8 mouse cellular contexts compared by ENCODE assay signal in genomic region chr4:140701716-140702561, GRCm38 (mm10). TPM values are rescaled to one million over a fixed set of nuclear protein-coding genes. Genes with fewer than 3 reads are reported as not detected.
DNase-seq lines count a peak whose midpoint lies in the region; ATAC-seq and TF ChIP-seq lines count a peak whose summit lies in the region.

No protein-coding gene starts in this region.

- peak overlapping the region; percentile 75 for H3K4me2 ChIP-seq in heart, embryonic 11.5 days
- peak overlapping the region; percentile 85 for H3K4me2 ChIP-seq in midbrain, embryonic 13.5 days (replicated peaks)

- H3K36me3 ChIP-seq in heart, embryonic 11.5 days (ENCODE audit: control insufficient read depth, insufficient read depth, low read length) = 0 out of 2 replicates have a peak, but pooled peaks cover 4% of the 10 kb centered on the region
- peaks cover 26% of the 10 kb centered on the region for H3K36me3 ChIP-seq in midbrain, embryonic 13.5 days
- no peaks in the 10 kb centered on the region; the same call in 1 of the 2 replicates for H3K36me3 ChIP-seq in testis, adult 2 months (ENCODE audit: control insufficient read depth, insufficient read depth, low read length)

- TF ChIP-seq CTCF in testis, adult 2 months (IDR thresholded peaks at IDR 0.05; ENCODE audit: control insufficient read depth, insufficient read depth, insufficient replicate concordance, low read depth, low read length) = no peak

- H3K27ac ChIP-seq in heart, embryonic 11.5 days (ENCODE audit: low read depth, low read length) = peak overlapping the region; percentile 98
- H3K27ac ChIP-seq in midbrain, embryonic 13.5 days = peak overlapping the region; percentile 99
- peak overlapping the region; percentile 91 for H3K27ac ChIP-seq in testis, adult 2 months (ENCODE audit: control insufficient read depth, insufficient read depth, low read depth, low read length)

- no peak; the same call in 1 of the 2 replicates for ATAC-seq in heart, embryonic 11.5 days (replicated peaks; ENCODE audit: insufficient number of reproducible peaks, low FRiP score, low TSS enrichment)
- no peak for ATAC-seq in midbrain, embryonic 13.5 days

- TF ChIP-seq POLR2A in testis, adult 2 months (IDR thresholded peaks at IDR 0.05; ENCODE audit: control insufficient read depth, low read depth, low read length) = no peak

- under 1% methylated on average over 61 of the region's 107 CpGs for WGBS in heart, embryonic 11.5 days (ENCODE audit: insufficient replicate concordance)
- under 1% methylated on average over 87 of the region's 107 CpGs for WGBS in midbrain, embryonic 13.5 days

- peaks cover 15% of the 10 kb centered on the region for H3K27me3 ChIP-seq in heart, embryonic 11.5 days (ENCODE audit: control insufficient read depth, insufficient read depth, low read length)
- H3K27me3 ChIP-seq in midbrain, embryonic 13.5 days = peaks cover 30% of the 10 kb centered on the region
- no peaks in the 10 kb centered on the region for H3K27me3 ChIP-seq in testis, adult 2 months (ENCODE audit: control insufficient read depth, insufficient read depth, low read length)

- H3K4me1 ChIP-seq in heart, embryonic 11.5 days (ENCODE audit: control insufficient read depth, insufficient read depth, low read length) = peaks cover 31% of the 10 kb centered on the region
- H3K4me1 ChIP-seq in midbrain, embryonic 13.5 days (replicated peaks) = peaks cover 59% of the 10 kb centered on the region
- H3K4me1 ChIP-seq in testis, adult 2 months (ENCODE audit: control insufficient read depth, insufficient read depth, low read length) = peaks cover 29% of the 10 kb centered on the region

- peak overlapping the region; percentile 96 for H3K4me3 ChIP-seq in heart, embryonic 11.5 days (ENCODE audit: low read depth, low read length)
- H3K4me3 ChIP-seq in midbrain, embryonic 13.5 days (replicated peaks) = peak overlapping the region; percentile 89
- peak overlapping the region; percentile 91 for H3K4me3 ChIP-seq in testis, adult 2 months (ENCODE audit: control insufficient read depth, low read depth, low read length)

- peak; percentile 34 for DNase-seq in kidney, adult 18-20 months
- DNase-seq in kidney, adult 9 months = no peak
- peak; percentile 50 for DNase-seq in adrenal gland, postnatal 14 days
- DNase-seq in kidney, postnatal 4 days = peak; percentile 51 to 64
- no peak for DNase-seq in cerebellum, adult 11-12 months

- no peaks in the 10 kb centered on the region for H3K9me3 ChIP-seq in heart, embryonic 11.5 days (replicated peaks; ENCODE audit: control insufficient read depth, low read length)
- no peaks in the 10 kb centered on the region for H3K9me3 ChIP-seq in midbrain, embryonic 13.5 days

- H3K9ac ChIP-seq in heart, embryonic 11.5 days (ENCODE audit: low read depth, low read length) = peak overlapping the region; percentile 96
- H3K9ac ChIP-seq in midbrain, embryonic 13.5 days (replicated peaks) = peak overlapping the region; percentile 96

RNA-seq across cellular contexts. Expression of gene Rcc2, which starts 1.6 kb away (rescaled TPM):
- 71.3 and 74.2 TPM in 2 replicates for total RNA-seq in adrenal gland, postnatal 14 days (2021)
- polyA plus RNA-seq in heart, embryonic 11.5 days (2014; fragmentation: Nextera tagmentation; extraction: Ambion mirVana) = 23.3 and 24.6 TPM in 2 replicates
- 23.6 and 26.3 TPM in 2 replicates for polyA plus RNA-seq in midbrain, embryonic 13.5 days (2015; fragmentation: Nextera tagmentation; extraction: Ambion mirVana)
- polyA plus RNA-seq in testis, adult 2 months (2012; rRNA removed) = 30.0 and 32.1 TPM in 2 replicates

RNA-seq across cellular contexts. Expression of gene Arhgef10l, which starts 36.1 kb away (rescaled TPM):
- 13.1 and 15.3 TPM in 2 replicates for total RNA-seq in adrenal gland, postnatal 14 days (2021)
- 9.7 and 12.9 TPM in 2 replicates for polyA plus RNA-seq in heart, embryonic 11.5 days (2014; fragmentation: Nextera tagmentation; extraction: Ambion mirVana)
- polyA plus RNA-seq in midbrain, embryonic 13.5 days (2015; fragmentation: Nextera tagmentation; extraction: Ambion mirVana) = 27.7 and 28.3 TPM in 2 replicates
- 5.9 and 7.2 TPM in 2 replicates for polyA plus RNA-seq in testis, adult 2 months (2012; rRNA removed)

RNA-seq across cellular contexts. Expression of gene Padi6, which starts 40.5 kb away (rescaled TPM):
- not detected in 2 replicates for total RNA-seq in adrenal gland, postnatal 14 days (2021)
- polyA plus RNA-seq in heart, embryonic 11.5 days (2014; fragmentation: Nextera tagmentation; extraction: Ambion mirVana) = not detected in 2 replicates
- polyA plus RNA-seq in midbrain, embryonic 13.5 days (2015; fragmentation: Nextera tagmentation; extraction: Ambion mirVana) = 0.08 TPM in 1 of 2 replicates, not detected in the other
- 11.0 and 11.8 TPM in 2 replicates for polyA plus RNA-seq in testis, adult 2 months (2012; rRNA removed)

Comparison
In these comparisons a context has a peak if more than half of its experiments do, and no peak if none do; other contexts are left out.
1. DNase-seq: peak in kidney, adult 18-20 months (single experiment), adrenal gland, postnatal 14 days (single experiment) and kidney, postnatal 4 days (2 of 2); none in kidney, adult 9 months (single experiment) and cerebellum, adult 11-12 months (single experiment).
2. RNA of gene Padi6, which starts 40.5 kb away (polyA plus RNA-seq): 11.0 to 11.8 TPM in testis, adult 2 months; not detected in heart, embryonic 11.5 days and 0.08 TPM in midbrain, embryonic 13.5 days; every median in the first group is over 10 times any median in the second.
3. Peak in every context shown above with its lines, with median percentiles within 50 percentile points of each other: H3K27ac ChIP-seq and H3K4me3 ChIP-seq.